Mouse (Mus musculus): ENCODE results near the gene Cd55b.

The Cd55b gene

DNA sequence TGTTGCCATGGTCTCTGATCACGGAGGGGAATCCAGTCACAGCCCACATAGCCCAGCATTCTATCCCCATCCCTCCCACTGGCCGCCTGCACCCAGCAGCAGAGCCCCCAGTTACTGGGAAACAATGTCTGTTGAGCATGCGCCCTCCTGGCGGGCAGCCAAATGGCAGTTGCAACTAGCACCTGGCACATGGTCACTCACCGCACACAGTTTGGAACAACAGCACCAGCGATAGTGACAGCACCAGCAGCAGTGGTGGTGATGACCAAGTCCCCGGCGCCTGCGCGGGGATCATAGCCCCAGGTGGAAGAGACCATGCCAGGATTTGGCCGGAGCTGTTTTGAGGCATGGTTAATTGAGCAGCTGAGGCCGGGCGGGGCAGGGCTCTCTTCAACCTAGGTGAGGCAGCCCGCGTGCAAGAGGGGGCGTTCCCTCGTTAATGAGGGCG is at the start of gene Cd55b:
Gene Cd55b, minus strand, starts transcription at position 346 of the 448 bp plus-strand sequence.
- no peak for TF ChIP-seq GATA4 (IDR thresholded peaks at IDR 0.05; ENCODE audit: insufficient replicate concordance, low read length)

- TF ChIP-seq GATA4 (IDR thresholded peaks at IDR 0.05; ENCODE audit: insufficient replicate concordance, low read length) = no peak
Observed at GRCm38 (mm10) chr1:130470074-130470473, 47.3 kb upstream of the Cd55b start.

- no peak for TF ChIP-seq GATA4 (IDR thresholded peaks at IDR 0.05; ENCODE audit: insufficient replicate concordance, low read length)
Observed at GRCm38 (mm10) chr1:130467453-130467852, 44.6 kb upstream of the Cd55b start.

- TF ChIP-seq GATA4 (IDR thresholded peaks at IDR 0.05; ENCODE audit: insufficient replicate concordance, low read length) = no peak
Observed at GRCm38 (mm10) chr1:130464173-130464572, 41.4 kb upstream of the Cd55b start.

- no peak for TF ChIP-seq GATA4 (IDR thresholded peaks at IDR 0.05; ENCODE audit: insufficient replicate concordance, low read length)
Observed at GRCm38 (mm10) chr1:130462867-130463266, 40.1 kb upstream of the Cd55b start.

- TF ChIP-seq GATA4 (IDR thresholded peaks at IDR 0.05; ENCODE audit: insufficient replicate concordance, low read length) = peak; percentile 8; the same call in 1 of the 2 replicates
Observed at GRCm38 (mm10) chr1:130462084-130462861, 39.5 kb upstream of the Cd55b start, which contains the start of gene Cd55. Cd55 (minus strand) TSS chr1:130462744.

DNA sequence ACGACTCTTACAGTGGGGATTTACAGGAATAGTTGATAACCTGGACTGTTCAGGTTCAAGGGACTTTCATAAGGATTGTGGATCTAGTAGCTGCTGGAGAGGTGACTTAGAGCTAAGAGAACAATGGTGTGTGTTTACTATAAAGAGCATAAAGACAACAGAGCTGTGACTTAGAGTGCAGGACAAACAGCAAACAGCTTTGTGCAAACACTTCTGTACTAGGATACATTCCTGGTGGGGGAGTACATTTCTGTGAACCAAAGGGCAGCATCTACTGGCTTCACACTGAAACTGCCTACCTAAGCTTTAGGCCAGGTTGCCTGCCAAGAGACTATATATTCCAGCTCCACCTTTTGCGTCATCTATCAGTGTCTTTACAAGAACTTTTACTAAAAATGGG is 32.3 kb upstream of the Cd55b start:
- TF ChIP-seq GATA4 (IDR thresholded peaks at IDR 0.05; ENCODE audit: insufficient replicate concordance, low read length) = no peak

GRCm38 (mm10) chr1:130430920-130431319 is 8.1 kb upstream of the Cd55b start:
- TF ChIP-seq GATA4 (IDR thresholded peaks at IDR 0.05; ENCODE audit: insufficient replicate concordance, low read length) = no peak

DNA sequence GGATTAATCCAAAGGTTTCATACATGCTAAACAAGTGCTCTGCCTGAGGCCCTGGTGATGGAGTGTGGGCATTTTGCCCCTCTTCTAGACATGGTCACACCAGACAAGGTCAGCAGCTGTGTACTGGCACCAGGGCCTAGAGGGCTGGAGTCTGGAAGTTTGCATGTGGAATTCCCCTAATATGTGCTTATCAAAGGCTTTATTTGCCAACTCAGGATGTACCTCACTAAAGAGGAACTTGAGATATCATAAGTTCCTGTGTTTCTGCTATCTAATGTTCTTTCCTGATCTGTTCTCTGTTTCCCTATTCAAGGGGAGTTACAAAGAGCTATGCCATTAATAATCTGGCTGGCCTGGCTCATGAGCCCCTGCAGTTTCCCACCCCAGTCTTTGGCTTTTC is 5.9 kb upstream of the Cd55b start:
- TF ChIP-seq GATA4 (IDR thresholded peaks at IDR 0.05; ENCODE audit: insufficient replicate concordance, low read length) = peak; percentile 86

DNA sequence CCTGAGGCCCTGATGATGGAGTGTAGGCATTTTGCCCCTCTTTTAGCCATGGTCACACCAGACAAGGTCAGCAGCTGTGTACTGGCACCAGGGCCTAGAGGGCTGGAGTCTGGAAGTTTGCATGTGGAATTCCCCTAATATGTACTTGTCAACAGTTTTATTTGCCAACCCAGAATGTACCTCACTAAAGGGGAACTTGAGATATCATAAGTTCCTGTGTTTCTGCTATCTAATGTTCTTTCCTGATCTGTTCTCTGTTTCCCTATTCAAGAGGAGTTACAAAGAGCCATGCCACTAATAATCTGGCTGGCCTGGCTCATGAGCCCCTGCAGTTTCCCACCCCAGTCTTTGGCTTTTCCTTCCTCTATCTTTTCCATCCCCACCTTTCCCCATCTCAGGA is 35.5 kb downstream of the Cd55b start:
- peak; percentile 74; the same call in 1 of the 2 replicates for TF ChIP-seq GATA4 (IDR thresholded peaks at IDR 0.05; ENCODE audit: insufficient replicate concordance, low read length)

DNA sequence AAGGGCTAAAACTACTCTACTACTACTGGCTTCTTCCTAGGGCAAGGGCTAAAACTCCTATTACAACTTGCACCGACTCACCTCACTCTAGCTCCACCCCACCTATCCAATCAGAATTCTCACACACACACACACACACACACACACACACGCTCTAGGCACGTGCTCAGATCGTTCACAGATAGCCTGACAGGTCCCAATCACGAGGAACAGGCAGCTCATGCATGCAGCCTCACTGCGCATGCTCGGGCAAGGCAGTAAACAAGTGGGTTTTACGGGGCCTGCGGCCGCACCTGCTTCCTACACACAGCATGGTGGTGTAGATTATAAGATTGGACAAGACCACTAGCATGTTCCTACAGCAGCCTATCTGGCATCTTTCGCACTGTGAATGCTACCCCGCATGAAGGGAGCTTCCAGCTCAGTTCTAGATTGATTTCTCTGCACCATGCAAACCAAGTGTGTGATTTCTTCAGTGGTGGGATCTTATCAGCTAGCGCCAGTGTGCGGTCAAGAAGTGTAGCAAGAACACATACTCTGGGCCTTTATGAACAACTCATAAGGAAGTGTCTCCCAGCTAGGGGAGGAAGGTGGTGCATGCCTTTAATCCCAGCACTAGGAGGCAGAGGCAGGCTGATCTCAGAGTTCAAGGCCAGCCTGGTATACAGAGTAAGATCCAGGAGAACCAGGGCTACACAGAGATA is 44.9 kb downstream of the Cd55b start:
- no peak for TF ChIP-seq GATA4 (IDR thresholded peaks at IDR 0.05; ENCODE audit: insufficient replicate concordance, low read length)

GRCm38 (mm10) chr1:130374173-130374785 is 48.5 kb downstream of the Cd55b start:
- peak; percentile 58; the same call in 1 of the 2 replicates for TF ChIP-seq GATA4 (IDR thresholded peaks at IDR 0.05; ENCODE audit: insufficient replicate concordance, low read length)

- TF ChIP-seq GATA4 (IDR thresholded peaks at IDR 0.05; ENCODE audit: insufficient replicate concordance, low read length) = peak; percentile 93
Observed at GRCm38 (mm10) chr1:130373398-130374083, 49.3 kb downstream of the Cd55b start.

- no peak for TF ChIP-seq GATA4 (IDR thresholded peaks at IDR 0.05; ENCODE audit: insufficient replicate concordance, low read length)
Observed at GRCm38 (mm10) chr1:130371895-130372528, 50.8 kb downstream of the Cd55b start.

GRCm38 (mm10) chr1:130371291-130371690 is 51.5 kb downstream of the Cd55b start:
- TF ChIP-seq GATA4 (IDR thresholded peaks at IDR 0.05; ENCODE audit: insufficient replicate concordance, low read length) = no peak
